Mouse (Mus musculus): ENCODE measurements around the gene Mta3. TPM values are rescaled to one million over a fixed set of nuclear protein-coding genes. Genes with fewer than 3 reads are reported as not detected.

The Mta3 gene
- polyA plus RNA-seq, 1 experiment from 2014 or later: 30.8 TPM

DNA sequence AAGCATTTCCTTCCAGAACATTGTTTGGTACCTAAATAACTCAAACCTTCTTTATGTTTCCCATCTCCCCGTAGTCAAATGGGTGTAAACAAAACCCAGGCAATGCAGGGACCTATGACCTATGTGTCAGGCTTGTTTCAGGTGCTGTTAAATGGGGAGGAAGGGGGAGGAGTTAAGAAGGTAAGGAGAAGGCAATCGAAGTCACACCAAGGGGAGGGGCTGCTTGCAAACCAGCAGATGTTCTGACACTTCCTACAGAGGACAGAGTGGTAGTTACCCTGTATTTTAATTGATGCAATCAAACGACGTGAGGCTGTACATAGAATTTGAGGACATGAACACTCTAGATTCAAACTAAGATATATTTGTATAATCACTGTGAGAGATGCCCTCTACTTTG lies 142.5 kb downstream of the Mta3 start:
- no peak overlapping the region for H3K4me2 ChIP-seq (ENCODE audit: low read depth, low read length)
- no peaks in the 10 kb centered on the region for H3K9me3 ChIP-seq (ENCODE audit: control insufficient read depth, low read length)
- no peak overlapping the region for H3K4me3 ChIP-seq (ENCODE audit: low read depth, low read length)
- ATAC-seq (ENCODE audit: low read depth) (no peak), DNase-seq (ENCODE audit: low spot score) (no peak)
- no peaks in the 10 kb centered on the region for H3K4me1 ChIP-seq (ENCODE audit: control insufficient read depth, insufficient read depth, low read length)
- 57% methylated on average over 4 of the region's 4 CpGs for WGBS
- no peaks in the 10 kb centered on the region for H3K36me3 ChIP-seq (ENCODE audit: control insufficient read depth, insufficient read depth, low read length)
- H3K27ac ChIP-seq (replicated peaks; ENCODE audit: low read depth, low read length): no peak overlapping the region
- no peaks in the 10 kb centered on the region for H3K27me3 ChIP-seq (replicated peaks; ENCODE audit: control insufficient read depth, insufficient read depth, low read length)
- H3K9ac ChIP-seq (ENCODE audit: low read depth, low read length): no peak overlapping the region

DNA sequence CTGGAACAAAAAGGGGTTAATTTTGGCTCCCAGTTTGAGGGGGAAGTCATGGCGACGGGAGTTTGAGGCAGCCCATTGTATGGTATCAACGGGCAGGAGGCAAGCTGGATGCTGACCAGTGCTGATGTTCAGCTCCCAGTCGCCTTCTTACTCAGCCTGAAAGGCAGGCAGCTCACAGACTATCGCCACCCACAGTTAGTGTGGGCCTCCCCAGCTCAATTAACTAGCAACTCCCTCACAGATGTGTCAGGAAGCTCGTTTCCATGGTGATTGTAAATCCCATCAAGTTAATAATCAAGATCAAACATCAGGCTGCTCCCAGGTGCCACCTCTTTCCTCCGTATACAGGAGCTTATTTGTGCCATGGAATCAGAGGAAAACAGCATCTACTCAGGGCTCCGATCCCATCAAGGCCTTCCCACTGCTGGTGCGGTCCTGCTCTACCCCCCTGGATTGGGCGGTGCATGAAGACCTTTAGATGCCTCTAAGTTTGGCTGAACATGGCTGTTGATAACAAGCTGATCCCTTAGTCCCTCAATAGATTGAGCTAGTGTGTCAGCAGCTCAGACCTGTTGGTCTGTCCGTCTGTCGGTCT lies 143.2 kb downstream of the Mta3 start:
- H3K36me3 ChIP-seq (ENCODE audit: control insufficient read depth, insufficient read depth, low read length): no peaks in the 10 kb centered on the region
- DNase-seq (ENCODE audit: low spot score) (no peak), ATAC-seq (ENCODE audit: low read depth) (0 out of 2 replicates have a peak, but pooled peaks have one; percentile 48)
- no peak overlapping the region for H3K4me3 ChIP-seq (ENCODE audit: low read depth, low read length)
- no peaks in the 10 kb centered on the region for H3K9me3 ChIP-seq (ENCODE audit: control insufficient read depth, low read length)
- H3K27ac ChIP-seq (replicated peaks; ENCODE audit: low read depth, low read length): no peak overlapping the region
- H3K27me3 ChIP-seq (replicated peaks; ENCODE audit: control insufficient read depth, insufficient read depth, low read length): no peaks in the 10 kb centered on the region
- no peaks in the 10 kb centered on the region for H3K4me1 ChIP-seq (ENCODE audit: control insufficient read depth, insufficient read depth, low read length)
- no peak overlapping the region for H3K4me2 ChIP-seq (ENCODE audit: low read depth, low read length)
- WGBS: 62% methylated on average over 12 of the region's 12 CpGs
- no peak overlapping the region for H3K9ac ChIP-seq (ENCODE audit: low read depth, low read length)

DNA sequence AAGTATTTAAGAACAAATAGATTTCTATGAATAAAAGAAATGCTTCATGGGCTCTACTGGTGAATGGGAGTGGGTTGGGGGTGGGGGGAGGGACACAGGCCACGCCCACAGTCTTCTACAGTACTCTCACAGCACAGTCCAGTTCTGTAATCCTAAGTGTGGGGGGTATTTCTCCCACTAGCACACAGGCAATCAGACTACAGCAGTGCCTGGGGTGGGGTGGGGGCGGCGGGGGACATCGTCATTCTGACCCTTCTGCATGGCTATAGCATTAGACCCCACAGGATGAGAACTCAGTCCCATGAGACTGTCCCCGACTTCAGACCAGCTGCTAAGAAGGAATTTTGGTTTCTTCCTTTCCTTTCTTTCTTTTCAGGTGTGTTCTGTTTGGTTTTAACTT lies 143.8 kb downstream of the Mta3 start:
- WGBS: 75% methylated on average over 5 of the region's 5 CpGs
- Histone ChIP-seq H3K4me1 (ENCODE audit: control insufficient read depth, insufficient read depth, low read length) (no peaks in the 10 kb centered on the region), H3K36me3 (ENCODE audit: control insufficient read depth, insufficient read depth, low read length) (no peaks in the 10 kb centered on the region), H3K9me3 (ENCODE audit: control insufficient read depth, low read length) (no peaks in the 10 kb centered on the region), H3K27me3 (replicated peaks; ENCODE audit: control insufficient read depth, insufficient read depth, low read length) (no peaks in the 10 kb centered on the region), H3K4me2 (ENCODE audit: low read depth, low read length) (no peak overlapping the region), H3K4me3 (ENCODE audit: low read depth, low read length) (no peak overlapping the region), H3K27ac (replicated peaks; ENCODE audit: low read depth, low read length) (no peak overlapping the region), H3K9ac (ENCODE audit: low read depth, low read length) (no peak overlapping the region)
- ATAC-seq (ENCODE audit: low read depth) (no peak), DNase-seq (ENCODE audit: low spot score) (no peak)

DNA sequence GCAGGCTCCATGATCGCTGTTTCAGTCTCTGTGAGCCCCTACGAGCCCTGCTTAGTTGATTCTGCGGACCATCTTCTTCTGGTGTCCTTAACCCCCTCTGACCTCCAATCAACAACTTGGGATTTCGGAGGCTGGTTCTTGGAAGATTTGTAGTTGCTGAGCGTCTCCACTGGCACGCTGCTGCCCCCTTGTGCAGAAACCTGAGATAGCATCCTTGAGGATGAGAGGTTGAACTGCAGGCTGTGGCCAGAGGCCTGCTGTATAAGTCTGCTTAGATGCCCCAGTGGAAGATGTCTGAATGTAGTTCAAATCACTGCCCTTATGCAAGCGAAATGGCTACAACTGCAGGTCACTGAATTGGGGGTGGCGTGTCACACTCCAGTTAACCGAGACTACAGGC lies 144.5 kb downstream of the Mta3 start:
- Histone ChIP-seq H3K4me2 (ENCODE audit: low read depth, low read length) (0 out of 2 replicates have a peak overlapping the region, but pooled peaks have one; percentile 13), H3K4me1 (ENCODE audit: control insufficient read depth, insufficient read depth, low read length) (no peaks in the 10 kb centered on the region), H3K27me3 (replicated peaks; ENCODE audit: control insufficient read depth, insufficient read depth, low read length) (no peaks in the 10 kb centered on the region), H3K36me3 (ENCODE audit: control insufficient read depth, insufficient read depth, low read length) (no peaks in the 10 kb centered on the region), H3K4me3 (ENCODE audit: low read depth, low read length) (no peak overlapping the region), H3K9ac (ENCODE audit: low read depth, low read length) (no peak overlapping the region), H3K9me3 (ENCODE audit: control insufficient read depth, low read length) (no peaks in the 10 kb centered on the region), H3K27ac (replicated peaks; ENCODE audit: low read depth, low read length) (no peak overlapping the region)
- peak; percentile 79 for DNase-seq (ENCODE audit: low spot score)
- WGBS: 12% methylated on average over 9 of the region's 9 CpGs
- ATAC-seq (ENCODE audit: low read depth): 0 out of 2 replicates have a peak, but pooled peaks have one; percentile 27

DNA sequence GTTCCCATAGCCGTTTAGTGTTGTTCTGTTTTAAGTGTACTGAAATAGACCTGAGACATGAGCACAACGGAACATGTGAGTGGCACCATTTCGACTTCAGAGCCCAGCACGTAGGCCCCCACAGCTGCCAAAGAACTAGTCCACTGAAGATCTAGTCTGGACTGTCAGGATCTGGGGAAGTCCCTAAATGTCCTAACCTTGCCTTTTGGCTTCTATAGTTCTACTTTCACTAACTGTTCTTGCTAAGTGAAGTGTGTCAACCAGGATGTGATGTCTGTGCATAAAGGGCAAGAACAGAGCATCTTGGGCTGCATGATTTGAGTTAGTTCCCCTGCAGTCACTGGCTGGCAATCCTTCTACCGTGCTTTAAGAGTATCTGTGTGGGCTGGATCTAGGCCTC lies 144.9 kb downstream of the Mta3 start:
- no peak for ATAC-seq (ENCODE audit: low read depth)
- Histone ChIP-seq H3K4me3 (ENCODE audit: low read depth, low read length) (no peak overlapping the region), H3K9me3 (ENCODE audit: control insufficient read depth, low read length) (no peaks in the 10 kb centered on the region), H3K27ac (replicated peaks; ENCODE audit: low read depth, low read length) (no peak overlapping the region), H3K4me1 (ENCODE audit: control insufficient read depth, insufficient read depth, low read length) (no peaks in the 10 kb centered on the region), H3K36me3 (ENCODE audit: control insufficient read depth, insufficient read depth, low read length) (no peaks in the 10 kb centered on the region), H3K4me2 (ENCODE audit: low read depth, low read length) (no peak overlapping the region), H3K9ac (ENCODE audit: low read depth, low read length) (no peak overlapping the region), H3K27me3 (replicated peaks; ENCODE audit: control insufficient read depth, insufficient read depth, low read length) (no peaks in the 10 kb centered on the region)
- 78% methylated on average over 5 of the region's 5 CpGs for WGBS
- DNase-seq (ENCODE audit: low spot score): no peak

DNA sequence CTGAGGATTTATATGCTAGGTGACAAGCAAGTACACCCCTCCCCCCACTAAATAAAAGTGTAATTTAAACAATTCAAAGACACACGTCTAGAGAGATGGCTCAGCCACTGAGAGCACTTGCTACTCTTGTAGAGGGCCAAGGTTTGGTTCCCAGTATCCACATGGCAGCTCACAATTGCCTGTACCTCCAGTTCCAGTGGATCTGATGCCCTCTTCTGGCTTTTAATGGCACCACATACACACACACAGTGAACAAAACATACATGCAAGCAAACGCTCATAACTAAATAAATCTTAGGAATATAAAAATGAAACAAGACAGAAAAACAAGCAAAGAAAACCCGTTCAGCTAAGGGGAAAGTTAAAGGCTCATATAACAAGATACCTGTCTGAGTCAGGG lies 147.9 kb downstream of the Mta3 start:
- Histone ChIP-seq H3K4me2 (ENCODE audit: low read depth, low read length) (no peak overlapping the region), H3K36me3 (ENCODE audit: control insufficient read depth, insufficient read depth, low read length) (no peaks in the 10 kb centered on the region), H3K4me3 (ENCODE audit: low read depth, low read length) (no peak overlapping the region), H3K9ac (ENCODE audit: low read depth, low read length) (no peak overlapping the region), H3K27ac (replicated peaks; ENCODE audit: low read depth, low read length) (no peak overlapping the region), H3K9me3 (ENCODE audit: control insufficient read depth, low read length) (no peaks in the 10 kb centered on the region), H3K4me1 (ENCODE audit: control insufficient read depth, insufficient read depth, low read length) (no peaks in the 10 kb centered on the region), H3K27me3 (replicated peaks; ENCODE audit: control insufficient read depth, insufficient read depth, low read length) (no peaks in the 10 kb centered on the region)
- 53% methylated on average over 3 of the region's 3 CpGs for WGBS
- ATAC-seq (ENCODE audit: low read depth) (no peak), DNase-seq (ENCODE audit: low spot score) (no peak)

DNA sequence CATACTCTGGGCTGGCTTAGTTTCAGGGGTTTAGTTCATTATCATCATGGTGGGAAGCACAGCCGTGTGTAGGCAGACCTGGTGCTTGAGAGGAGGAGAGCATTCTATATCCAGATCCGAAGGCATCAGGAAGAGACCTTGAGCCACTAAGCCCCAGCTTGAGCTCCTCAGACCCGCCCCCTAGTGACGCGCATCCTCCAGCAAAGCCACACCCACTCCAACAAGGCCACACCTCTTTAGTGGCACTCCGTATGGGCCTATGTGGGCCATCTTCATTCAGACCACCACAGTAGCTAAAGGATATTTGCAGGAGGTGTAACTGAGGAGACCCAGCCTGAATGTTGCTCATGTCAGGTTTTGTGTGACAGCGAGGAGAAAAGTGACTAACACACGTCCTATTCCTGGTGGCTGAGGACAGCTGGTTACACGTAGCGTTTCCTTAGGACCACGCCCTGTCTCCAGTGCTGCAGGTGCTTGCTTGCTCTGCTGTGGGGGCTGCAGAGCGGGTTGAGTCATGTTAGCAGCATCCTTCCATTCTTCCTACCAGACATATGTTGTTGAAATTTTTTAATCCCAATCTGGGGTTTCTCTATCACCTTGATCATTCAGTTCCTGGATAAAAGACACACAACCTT lies 148.4 kb downstream of the Mta3 start:
- DNase-seq (ENCODE audit: low spot score) (no peak), ATAC-seq (ENCODE audit: low read depth) (peak; percentile 27; the same call in 1 of the 2 replicates)
- Histone ChIP-seq H3K9me3 (ENCODE audit: control insufficient read depth, low read length) (no peaks in the 10 kb centered on the region), H3K36me3 (ENCODE audit: control insufficient read depth, insufficient read depth, low read length) (no peaks in the 10 kb centered on the region), H3K4me1 (ENCODE audit: control insufficient read depth, insufficient read depth, low read length) (no peaks in the 10 kb centered on the region), H3K4me3 (ENCODE audit: low read depth, low read length) (no peak overlapping the region), H3K27me3 (replicated peaks; ENCODE audit: control insufficient read depth, insufficient read depth, low read length) (no peaks in the 10 kb centered on the region), H3K9ac (ENCODE audit: low read depth, low read length) (no peak overlapping the region), H3K4me2 (ENCODE audit: low read depth, low read length) (no peak overlapping the region), H3K27ac (replicated peaks; ENCODE audit: low read depth, low read length) (no peak overlapping the region)
- 42% methylated on average over 12 of the region's 12 CpGs for WGBS

DNA sequence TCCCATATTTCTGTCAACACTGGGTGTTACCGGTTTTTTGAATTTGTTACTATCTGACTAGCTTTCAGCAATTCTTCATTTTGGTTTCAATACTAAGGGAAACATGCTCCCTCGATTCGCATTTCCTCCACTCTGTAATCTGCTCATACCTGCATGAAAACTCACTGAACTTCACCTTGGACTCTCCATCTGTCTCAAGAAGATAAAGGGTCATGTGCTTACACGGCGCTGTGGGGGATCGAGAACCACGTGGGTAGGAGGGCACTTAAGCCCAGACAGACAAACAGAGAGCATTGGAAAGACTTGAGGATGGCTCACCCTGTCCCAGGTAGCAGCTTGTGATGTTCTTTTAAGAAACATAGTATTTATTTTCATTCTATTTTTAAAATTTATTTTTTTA lies 152.4 kb downstream of the Mta3 start:
- Histone ChIP-seq H3K36me3 (ENCODE audit: control insufficient read depth, insufficient read depth, low read length) (no peaks in the 10 kb centered on the region), H3K9me3 (ENCODE audit: control insufficient read depth, low read length) (no peaks in the 10 kb centered on the region), H3K4me3 (ENCODE audit: low read depth, low read length) (no peak overlapping the region), H3K4me1 (ENCODE audit: control insufficient read depth, insufficient read depth, low read length) (peaks cover 4% of the 10 kb centered on the region; the same call in 1 of the 2 replicates), H3K4me2 (ENCODE audit: low read depth, low read length) (no peak overlapping the region), H3K9ac (ENCODE audit: low read depth, low read length) (no peak overlapping the region), H3K27me3 (replicated peaks; ENCODE audit: control insufficient read depth, insufficient read depth, low read length) (no peaks in the 10 kb centered on the region), H3K27ac (replicated peaks; ENCODE audit: low read depth, low read length) (no peak overlapping the region)
- no peak for ATAC-seq (ENCODE audit: low read depth)
- no peak for DNase-seq (ENCODE audit: low spot score)
- WGBS: 83% methylated on average over 7 of the region's 7 CpGs

DNA sequence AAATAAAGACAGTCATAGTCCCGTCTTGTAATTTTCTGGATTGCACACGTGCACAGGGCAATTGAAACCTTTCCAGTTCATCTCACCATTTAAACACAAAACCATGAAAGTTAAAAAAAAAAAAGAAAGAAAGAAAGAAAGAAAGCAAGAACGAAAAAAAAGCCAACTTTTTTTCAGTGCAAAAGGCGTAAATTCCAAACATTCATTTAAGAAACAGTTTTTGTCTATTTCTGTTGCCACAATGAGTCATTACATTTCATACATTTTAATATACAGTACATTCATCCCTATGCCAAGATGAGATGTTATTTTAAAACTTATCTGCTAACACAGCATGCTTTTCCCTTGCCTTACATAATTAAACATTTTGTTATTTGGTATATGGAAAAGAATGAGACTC lies 153.7 kb downstream of the Mta3 start:
- Histone ChIP-seq H3K4me2 (ENCODE audit: low read depth, low read length) (no peak overlapping the region), H3K4me3 (ENCODE audit: low read depth, low read length) (no peak overlapping the region)
- no peak for ATAC-seq (ENCODE audit: low read depth)

More for the DNA sequence above, 153.7 kb downstream of the Mta3 start:
- H3K9me3 ChIP-seq (ENCODE audit: control insufficient read depth, low read length): no peaks in the 10 kb centered on the region
- 78% methylated on average over 4 of the region's 4 CpGs for WGBS
- no peaks in the 10 kb centered on the region for H3K27me3 ChIP-seq (replicated peaks; ENCODE audit: control insufficient read depth, insufficient read depth, low read length)
- H3K27ac ChIP-seq (replicated peaks; ENCODE audit: low read depth, low read length): no peak overlapping the region
- H3K4me1 ChIP-seq (ENCODE audit: control insufficient read depth, insufficient read depth, low read length): peaks cover 4% of the 10 kb centered on the region; the same call in 1 of the 2 replicates
- DNase-seq (ENCODE audit: low spot score): no peak
- H3K36me3 ChIP-seq (ENCODE audit: control insufficient read depth, insufficient read depth, low read length): no peaks in the 10 kb centered on the region
- H3K9ac ChIP-seq (ENCODE audit: low read depth, low read length): no peak overlapping the region

Data from embryonic facial prominence, embryonic 14.5 days (tissue).